Mouse (Mus musculus) spleen, adult 2 months (tissue): ENCODE data around the gene Spata21.

Experiments
- CTCF ChIP-seq: fragments of 200-500 bp; IDR thresholded peaks from 2 replicates; pipeline ENCODE4 v1.5.1; 2011; ENCODE audit warnings: mild to moderate bottlenecking, inconsistent platforms; ENCODE audit not compliant: insufficient read depth, insufficient read length, insufficient replicate concordance; ENCODE audit errors: extremely low read depth
- POLR2A ChIP-seq: fragments of 200-500 bp; IDR thresholded peaks from 2 replicates; pipeline ENCODE4 v1.6.1; 2011; ENCODE audit warnings: low read depth, low read length, inconsistent platforms

DNA sequence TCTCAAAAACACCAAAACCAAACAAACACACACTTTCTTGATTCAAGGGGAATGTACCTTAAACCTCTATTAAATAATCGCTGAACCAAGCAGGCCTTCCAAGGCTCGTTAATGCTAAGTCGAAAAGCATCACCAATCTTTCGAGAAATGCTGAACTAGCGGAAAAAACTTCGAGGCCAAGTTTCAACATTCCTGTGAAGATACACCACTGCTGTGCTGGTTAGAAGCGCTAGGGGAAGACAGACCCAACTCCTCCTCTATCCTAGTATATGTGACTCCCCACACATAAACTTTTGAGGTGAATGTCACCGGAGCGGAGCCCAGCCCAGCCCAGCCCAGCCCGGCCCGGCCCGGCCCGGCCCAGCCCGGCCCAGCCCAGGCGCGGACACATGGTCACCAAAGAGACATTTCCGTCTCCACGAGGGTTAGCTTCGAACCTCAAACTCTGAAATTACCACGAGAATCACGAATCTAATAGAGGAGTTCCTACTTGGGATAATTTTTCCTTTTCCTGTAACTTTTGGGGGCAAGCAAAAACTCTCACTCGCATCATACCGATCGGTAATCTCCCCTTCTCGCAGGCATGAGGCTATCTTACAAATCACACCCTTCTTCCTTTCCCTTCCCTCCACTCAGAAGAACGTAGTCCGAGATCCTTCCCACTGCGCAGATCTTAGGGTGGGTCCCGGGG is 50.4 kb downstream of the Spata21 start:
- TF ChIP-seq CTCF (no peak), POLR2A (no peak)
